In genomic region chr9:96631389-96632072, GRCm38 (mm10) we compare ENCODE assay signal across 7 mouse cellular contexts. TPM values are rescaled to one million over a fixed set of nuclear protein-coding genes. Genes with fewer than 3 reads are reported as not detected.
A peak's percentile ranks its signal among the peaks of the same experiment; 100 is the strongest.
DNase-seq lines count a peak whose midpoint lies in the region; ATAC-seq lines count a peak whose summit lies in the region.

Gene Rasa2 (minus strand): TSS chr9:96631617.

- ATAC-seq in intestine, embryonic 15.5 days, result peak; percentile 97

- peak within 1 kb of the TSS; percentile 94 for H3K9ac ChIP-seq in intestine, embryonic 15.5 days

- H3K27me3 ChIP-seq in intestine, embryonic 15.5 days (replicated peaks), result no peaks in the 10 kb centered on the region
- H3K27me3 ChIP-seq in midbrain, embryonic 10.5 days (ENCODE audit: low read depth, poor library complexity, severe bottlenecking), result peaks cover 38% of the 10 kb centered on the region

- no peaks in the 10 kb centered on the region for H3K36me3 ChIP-seq in intestine, embryonic 15.5 days
- no peaks in the 10 kb centered on the region for H3K36me3 ChIP-seq in midbrain, embryonic 10.5 days

- 2% methylated on average over 47 of the region's 52 CpGs for WGBS in intestine, embryonic 15.5 days
- 2% methylated on average over 52 of the region's 52 CpGs for WGBS in midbrain, embryonic 10.5 days

- H3K4me1 ChIP-seq in intestine, embryonic 15.5 days (replicated peaks), result peaks cover 19% of the 10 kb centered on the region
- peaks cover 45% of the 10 kb centered on the region for H3K4me1 ChIP-seq in midbrain, embryonic 10.5 days

- H3K4me2 ChIP-seq in intestine, embryonic 15.5 days (replicated peaks), result peak within 1 kb of the TSS; percentile 79

- intact Hi-C loops in left cerebral cortex, postnatal 25 days (cut with DNase I), result no loop called here

- DNase-seq in adrenal gland, adult (ENCODE audit: inconsistent age in 2 of 2, low spot score in 1 of 2), result peak; percentile 94 to 97
- DNase-seq in embryo, embryonic 10.5 days (ENCODE audit: low spot score), result peak; percentile 93
- DNase-seq in gastrocnemius, postnatal 25 days, result peak; percentile 93
- DNase-seq in left cerebral cortex, postnatal 25 days (ENCODE audit: low spot score in 2 of 2), result peak; percentile 86 to 91
- peak; percentile 91 for DNase-seq in midbrain, embryonic 10.5 days (ENCODE audit: low spot score)
- DNase-seq in right cerebral cortex, postnatal 4 days, result peak; percentile 82

- H3K4me3 ChIP-seq in intestine, embryonic 15.5 days (replicated peaks), result peak within 1 kb of the TSS; percentile 93
- H3K4me3 ChIP-seq in midbrain, embryonic 10.5 days, result peak within 1 kb of the TSS; percentile 95

- peak within 1 kb of the TSS; percentile 98 for H3K27ac ChIP-seq in intestine, embryonic 15.5 days
- H3K27ac ChIP-seq in midbrain, embryonic 10.5 days (replicated peaks), result peak within 1 kb of the TSS; percentile 98

- H3K9me3 ChIP-seq in intestine, embryonic 15.5 days, result no peaks in the 10 kb centered on the region
- no peaks in the 10 kb centered on the region for H3K9me3 ChIP-seq in midbrain, embryonic 10.5 days (replicated peaks)

RNA-seq across cellular contexts. Expression of gene Rasa2, which starts in this region (rescaled TPM):
- 1 to 10 TPM; 2.2 to 3.7 TPM for total RNA-seq in gastrocnemius, postnatal 25 days (2021)
- polyA plus RNA-seq in intestine, embryonic 15.5 days (2015; fragmentation: Nextera tagmentation; extraction: Ambion mirVana), result 16.4 and 17.1 TPM in 2 replicates
- total RNA-seq in left cerebral cortex, postnatal 25 days (2021), result 10 to 100 TPM; 33.6 to 33.7 TPM
- 12.8 and 13.3 TPM in 2 replicates for polyA plus RNA-seq in midbrain, embryonic 10.5 days (2016; fragmentation: Nextera tagmentation; extraction: Ambion mirVana)

Comparison
In these comparisons a context has a peak if more than half of its experiments do, and no peak if none do; other contexts are left out.
1. Peak in every context shown above with its lines: DNase-seq, ATAC-seq, H3K4me3 ChIP-seq and H3K27ac ChIP-seq.
2. RNA of gene Rasa2 (total RNA-seq): 33.6 to 33.7 TPM in left cerebral cortex, postnatal 25 days; 2.2 to 3.7 TPM in gastrocnemius, postnatal 25 days; every median in the first group is over 4 times any median in the second.